Mouse (Mus musculus): ENCODE measurements around the gene Spaca6.

Spaca6 gene

DNA sequence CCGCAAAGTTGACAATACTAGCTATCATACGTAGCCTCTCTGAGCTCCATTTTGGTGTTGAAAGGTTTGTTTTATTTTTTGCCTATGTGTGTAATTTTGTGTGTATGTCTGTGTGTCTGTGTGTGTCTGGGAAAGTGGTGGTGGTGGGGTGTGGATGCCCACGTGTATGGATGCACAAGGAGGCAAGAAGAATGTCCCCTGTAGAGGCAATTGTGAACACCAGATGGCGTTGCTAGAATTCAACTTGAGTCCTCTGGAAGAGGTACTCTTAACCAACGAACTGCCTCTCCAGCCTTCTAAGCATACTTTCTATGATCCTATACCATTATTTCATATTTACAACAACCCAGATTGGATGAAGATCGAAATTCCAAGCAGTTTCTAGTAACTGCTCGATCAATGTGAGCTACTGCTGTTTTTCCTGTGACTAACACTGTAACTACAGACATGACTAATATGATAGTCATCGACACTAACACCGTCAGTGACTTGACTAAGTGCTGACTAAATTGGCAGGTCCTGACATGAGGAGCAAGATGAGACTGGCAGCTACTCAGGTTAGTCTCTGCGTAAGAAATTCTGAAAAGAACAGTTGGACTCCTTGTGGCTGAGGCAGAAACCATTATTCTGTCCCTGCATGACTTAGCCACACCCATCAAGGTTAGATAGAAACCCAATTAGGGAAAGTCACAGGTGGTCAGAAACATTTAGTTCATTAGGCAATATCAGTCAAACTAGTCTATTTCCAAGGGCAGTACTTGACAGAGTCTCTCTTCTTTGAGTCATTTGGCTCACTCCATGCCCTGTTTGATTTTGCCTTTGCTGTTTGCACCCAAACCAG is 18.4 kb downstream of the Spaca6 start:
- DNase-seq: no peak

DNA sequence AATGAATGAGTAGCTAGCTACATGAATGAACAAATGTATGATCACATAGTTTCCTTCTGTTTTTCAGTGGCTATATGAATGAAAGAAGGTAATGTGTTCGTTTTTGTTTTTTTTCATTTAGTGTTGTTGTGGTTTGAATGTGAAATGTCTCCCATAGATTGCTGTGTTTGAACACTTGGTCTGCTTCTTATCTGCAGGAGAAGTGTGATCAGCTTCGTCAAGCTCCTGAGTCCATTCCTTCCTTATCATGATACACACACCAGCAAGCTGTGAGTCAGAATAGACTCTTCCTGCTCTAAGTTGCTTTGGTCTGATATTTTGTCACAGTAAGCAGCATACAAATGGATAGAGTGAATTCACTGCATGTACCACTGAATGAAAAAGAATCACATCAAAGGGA is 22.0 kb downstream of the Spaca6 start:
- no peak for DNase-seq

DNA sequence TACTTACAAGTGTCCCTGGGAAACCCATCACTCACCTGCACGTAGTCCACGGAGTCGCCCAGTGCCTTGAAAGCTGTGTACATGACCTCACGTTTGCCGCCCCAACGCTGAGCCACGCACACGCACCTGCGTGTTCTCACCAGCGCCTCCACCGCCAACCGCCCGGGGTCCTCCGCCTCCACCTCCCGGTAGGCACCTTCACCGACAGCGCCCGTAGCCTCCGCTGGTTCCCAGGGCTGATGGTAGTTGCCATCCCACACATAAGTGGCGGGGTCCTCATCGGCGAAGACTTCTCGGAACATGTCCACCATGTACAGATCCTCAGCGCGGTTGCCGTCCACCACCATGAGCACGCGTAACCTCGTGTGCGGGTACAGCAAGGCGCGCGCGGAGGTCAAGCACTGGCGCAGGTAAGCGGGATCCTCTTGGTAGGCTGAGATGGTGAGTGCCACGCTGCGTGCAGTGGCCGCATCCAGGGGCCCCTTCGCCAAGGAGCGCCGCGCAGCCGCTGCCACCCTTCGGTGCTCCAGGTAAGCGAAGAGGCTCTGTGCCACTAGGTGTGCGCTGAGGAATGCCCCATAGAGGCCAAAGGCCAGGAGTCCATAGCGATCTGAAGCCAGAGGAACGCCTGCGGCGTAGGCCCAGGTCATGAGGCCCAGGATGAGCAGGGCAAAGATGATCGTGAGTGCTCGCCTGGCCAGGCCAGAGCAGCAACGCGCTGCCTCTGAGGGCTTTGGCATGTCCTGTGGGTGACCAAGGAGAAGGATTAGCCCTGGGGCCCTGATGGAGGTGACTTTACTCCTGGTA is 23.2 kb downstream of the Spaca6 start:
- DNase-seq: no peak

DNA sequence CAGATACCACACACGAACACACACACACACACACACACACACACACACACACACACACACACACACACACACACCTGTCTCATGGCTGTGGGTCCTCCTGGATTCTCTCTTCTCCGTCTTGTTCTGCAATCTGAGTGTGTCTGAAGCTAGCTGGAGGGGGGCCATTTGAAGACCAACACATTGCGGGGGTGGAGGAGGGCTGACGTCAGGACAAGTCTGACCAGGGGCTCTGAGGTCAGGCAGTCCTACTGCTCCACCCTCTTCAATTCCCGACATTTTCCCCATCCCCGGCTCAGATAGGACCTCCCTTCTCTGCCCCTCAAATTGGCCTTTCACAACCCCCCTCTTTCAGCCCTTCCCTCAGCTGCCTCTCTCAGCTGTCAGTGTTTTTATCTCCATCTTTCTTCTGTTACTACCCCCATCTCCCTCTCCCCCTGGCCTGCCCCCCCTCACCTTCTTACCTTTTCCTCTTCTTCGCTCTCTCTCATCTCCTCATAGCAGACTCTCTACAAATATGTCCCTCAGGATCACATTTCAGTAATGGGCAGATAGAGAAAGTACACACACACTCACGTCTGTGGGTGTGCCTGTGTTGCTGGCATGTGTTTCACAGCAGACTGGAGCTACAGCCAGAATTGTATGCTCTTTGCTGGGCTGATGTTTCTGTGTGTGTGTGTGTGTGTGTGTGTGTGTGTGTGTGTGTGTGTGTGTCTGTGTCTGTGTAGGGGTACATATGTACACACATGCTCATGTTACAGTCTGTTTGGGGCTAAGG is 28.3 kb downstream of the Spaca6 start, which contains the start of gene Has1:
Gene Has1 (minus strand): TSS at position 142 of the 775 bp plus-strand sequence.
- no peak for DNase-seq

GRCm38 (mm10) chr17:17856612-17857011 is 29.7 kb downstream of the Spaca6 start:
- no peak for DNase-seq

DNA sequence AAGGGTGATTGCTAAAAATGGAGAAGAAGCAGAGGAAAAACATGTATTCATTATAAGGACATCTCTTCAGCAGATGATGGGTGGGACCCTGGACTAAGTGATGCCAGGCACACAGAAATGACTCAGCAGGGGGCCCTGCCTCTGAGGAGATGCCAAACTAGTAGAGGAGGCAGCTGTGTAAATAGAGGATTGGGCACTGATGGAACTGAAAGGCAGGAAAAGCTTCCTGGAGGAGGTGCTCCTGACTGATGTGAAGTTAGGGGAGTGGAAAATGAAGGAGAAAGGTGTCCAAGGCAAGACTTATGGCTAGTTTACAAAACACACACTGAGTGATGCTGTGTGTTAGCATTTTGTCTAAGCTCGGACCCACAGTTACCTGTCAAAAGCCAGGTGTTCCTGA is 30.5 kb downstream of the Spaca6 start:
- DNase-seq: no peak

GRCm38 (mm10) chr17:17860110-17860509 is 33.2 kb downstream of the Spaca6 start:
- no peak for DNase-seq

DNA sequence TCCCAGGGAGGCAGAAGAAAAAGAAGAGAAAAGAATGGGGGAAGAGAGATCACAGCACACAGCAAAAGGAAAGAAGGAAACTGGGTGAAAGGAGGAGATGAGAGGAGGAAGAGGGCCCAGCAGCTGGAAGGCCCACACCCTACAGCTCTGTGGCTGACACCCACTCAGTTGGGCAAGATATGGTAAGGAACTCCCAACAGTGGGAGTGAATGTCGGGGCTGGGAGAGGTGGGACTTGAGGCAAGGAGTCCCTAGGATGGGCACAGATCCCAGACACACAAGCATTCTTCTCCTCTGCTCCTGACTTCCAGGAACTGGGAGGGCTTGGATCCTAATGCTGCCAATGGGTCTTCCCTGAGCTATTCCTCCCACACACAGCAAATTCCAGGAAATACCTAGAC is 35.4 kb downstream of the Spaca6 start:
- no peak for DNase-seq

GRCm38 (mm10) chr17:17865168-17865567 is 38.2 kb downstream of the Spaca6 start:
- DNase-seq: no peak

DNA sequence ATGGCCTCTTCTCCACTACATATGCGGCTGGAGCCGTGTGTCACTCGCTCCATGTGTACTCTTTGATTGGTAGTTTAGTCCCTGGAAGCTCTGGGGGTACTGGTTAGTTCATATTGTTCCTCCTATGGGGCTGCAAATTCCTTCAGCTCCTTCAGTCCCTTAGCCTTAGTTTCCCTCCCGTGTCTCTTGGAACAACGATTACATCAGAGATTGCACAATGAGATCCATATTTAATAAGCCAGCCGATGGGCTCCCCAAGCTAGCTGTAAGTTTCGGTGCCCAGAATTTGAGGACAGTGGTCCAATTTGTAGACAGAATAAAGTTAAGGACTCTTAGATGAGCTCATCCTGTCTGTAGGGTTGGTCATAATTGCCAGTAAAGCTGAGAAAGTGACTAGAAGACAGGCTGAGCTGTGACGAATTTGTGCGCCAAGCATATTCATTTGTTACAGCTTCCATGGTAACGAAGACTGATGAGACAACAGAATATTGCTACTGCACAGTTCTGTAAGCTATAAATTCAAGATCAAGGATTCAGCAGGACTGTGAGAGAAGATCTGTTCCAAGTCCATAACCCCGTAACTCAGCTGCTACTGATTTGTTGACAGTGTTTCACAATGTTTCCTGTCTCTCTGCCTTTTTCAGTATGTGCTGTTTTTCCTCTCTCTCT is 40.0 kb downstream of the Spaca6 start:
- no peak for DNase-seq

- DNase-seq: no peak
Measured at GRCm38 (mm10) chr17:17870892-17871550, 44.1 kb downstream of the Spaca6 start.

- DNase-seq: no peak
Measured at GRCm38 (mm10) chr17:17871697-17872096, 44.7 kb downstream of the Spaca6 start.

DNA sequence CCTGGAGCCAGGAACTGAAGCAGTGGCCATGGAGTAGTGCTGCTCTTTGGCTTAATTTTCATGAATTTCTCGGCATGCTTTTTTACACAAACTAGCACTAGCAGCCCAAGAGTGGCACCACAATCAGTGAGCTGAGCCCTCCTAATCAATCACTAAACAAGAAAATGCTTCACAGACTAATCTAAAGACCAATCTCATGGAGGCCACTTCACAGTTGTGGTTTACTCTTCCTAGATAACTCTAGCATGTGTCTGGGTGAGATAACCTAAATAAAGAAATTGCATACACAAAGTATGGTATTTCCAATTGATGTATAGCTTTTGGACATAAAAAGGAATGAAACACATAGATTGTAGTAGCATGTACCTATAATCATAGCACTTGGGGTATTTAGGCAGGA is 52.4 kb downstream of the Spaca6 start:
- no peak for DNase-seq

DNA sequence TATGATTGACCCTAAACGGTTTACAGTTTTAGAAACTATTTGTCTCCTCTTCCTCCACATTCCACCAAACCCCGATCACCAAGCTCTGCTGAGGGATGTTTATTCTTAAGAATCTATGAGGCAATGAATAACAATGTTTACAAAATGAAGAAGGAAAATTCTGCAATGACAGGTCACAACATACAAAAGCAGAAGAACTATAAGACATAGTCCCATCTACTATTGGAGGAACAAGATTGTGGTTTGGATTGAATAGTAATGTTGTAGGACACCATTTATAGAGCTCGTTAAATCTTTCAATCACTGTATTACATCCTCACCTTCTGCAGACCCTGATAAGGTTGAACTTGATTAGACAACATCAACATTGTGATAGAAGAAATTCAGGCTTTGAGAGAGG is 55.7 kb downstream of the Spaca6 start:
- DNase-seq: no peak

- no peak for DNase-seq
Measured at GRCm38 (mm10) chr17:17883840-17884239, 56.9 kb downstream of the Spaca6 start, which contains the start of gene Fpr1. Fpr1 (minus strand) TSS chr17:17883940.

- no peak for DNase-seq
Measured at GRCm38 (mm10) chr17:17887774-17888248, 60.9 kb downstream of the Spaca6 start, which contains the start of the genes Fpr2 and Fpr3. Fpr2 (plus strand) TSS chr17:17887824. Fpr3 (plus strand) TSS chr17:17887852.

- DNase-seq: no peak
Measured at GRCm38 (mm10) chr17:17889732-17890425, 62.9 kb downstream of the Spaca6 start.

All from cerebellum, adult 11 months (tissue).